Mouse (Mus musculus): ENCODE measurements at regions not wholly inside any gene's neighbourhood (a gene's known extent, or its start where the extent isn't known, plus 50 kb on each side); places are given as distances from the start of the nearest gene placed in this dataset.

GRCm38 (mm10) chr16:24192013-24192412 lies 201.3 kb upstream of the Lpp start:
- intact Hi-C loops (cut with DNase I): no loop called here
- DNase-seq: no peak

GRCm38 (mm10) chr16:24187131-24187530 lies 198.5 kb upstream of the Bcl6 start:
- no peak for DNase-seq
- intact Hi-C loops (cut with DNase I): loop anchor here (10.0 kb wide), 1 partner anchor 298 kb away; no protein-coding TSS in a partner anchor

GRCm38 (mm10) chr16:24185989-24186388 lies 197.3 kb upstream of the Bcl6 start:
- DNase-seq: no peak
- intact Hi-C loops (cut with DNase I): loop anchor here (10.0 kb wide), 1 partner anchor 299 kb away; no protein-coding TSS in a partner anchor

- no peak for DNase-seq
- intact Hi-C loops (cut with DNase I): loop anchor here (5.0 to 10.0 kb wide), 2 partner anchors 193 to 300 kb away; no protein-coding TSS in a partner anchor
Measured at GRCm38 (mm10) chr16:24184846-24185245, 196.2 kb upstream of the Bcl6 start.

- intact Hi-C loops (cut with DNase I): loop anchor here (5.0 to 10.0 kb wide), 2 partner anchors 191 to 302 kb away; no protein-coding TSS in a partner anchor
Measured at GRCm38 (mm10) chr16:24183216-24183615, 194.6 kb upstream of the Bcl6 start.

GRCm38 (mm10) chr16:24181388-24181787 lies 192.7 kb upstream of the Bcl6 start:
- no peak for DNase-seq
- intact Hi-C loops (cut with DNase I): loop anchor here (5.0 to 10.0 kb wide), 2 partner anchors 189 to 303 kb away; no protein-coding TSS in a partner anchor

More at GRCm38 (mm10) chr16:24183216-24183615, 194.6 kb upstream of the Bcl6 start:
- DNase-seq: peak; percentile 74 to 80

GRCm38 (mm10) chr16:24180666-24181065 lies 192.0 kb upstream of the Bcl6 start:
- DNase-seq: no peak
- intact Hi-C loops (cut with DNase I): loop anchor here (5.0 to 10.0 kb wide), 2 partner anchors 188 to 304 kb away; no protein-coding TSS in a partner anchor

GRCm38 (mm10) chr16:24177564-24177963 lies 188.9 kb upstream of the Bcl6 start:
- intact Hi-C loops (cut with DNase I): loop anchor here (5.0 kb wide), 1 partner anchor 115 kb away; no protein-coding TSS in a partner anchor
- no peak for DNase-seq

- intact Hi-C loops (cut with DNase I): loop anchor here (5.0 kb wide), 1 partner anchor 115 kb away; no protein-coding TSS in a partner anchor
- no peak for DNase-seq
Measured at GRCm38 (mm10) chr16:24177131-24177530, 188.5 kb upstream of the Bcl6 start.

GRCm38 (mm10) chr16:24176057-24176456 lies 187.4 kb upstream of the Bcl6 start:
- DNase-seq: peak in 1 of 2 experiments; percentile 31
- intact Hi-C loops (cut with DNase I): loop anchor here (5.0 kb wide), 1 partner anchor 114 kb away; no protein-coding TSS in a partner anchor

- DNase-seq: no peak
- intact Hi-C loops (cut with DNase I): loop anchor here (5.0 kb wide), 1 partner anchor 113 kb away; no protein-coding TSS in a partner anchor
Measured at GRCm38 (mm10) chr16:24175235-24175760, 186.6 kb upstream of the Bcl6 start.

- intact Hi-C loops (cut with DNase I): no loop called here
Measured at GRCm38 (mm10) chr16:24174595-24174994, 185.9 kb upstream of the Bcl6 start.

GRCm38 (mm10) chr16:24173783-24174518 lies 185.3 kb upstream of the Bcl6 start:
- DNase-seq: no peak
- intact Hi-C loops (cut with DNase I): no loop called here

More at GRCm38 (mm10) chr16:24174595-24174994, 185.9 kb upstream of the Bcl6 start:
- no peak for DNase-seq

- DNase-seq: no peak
- intact Hi-C loops (cut with DNase I): no loop called here
Measured at GRCm38 (mm10) chr16:24172653-24173052, 184.0 kb upstream of the Bcl6 start.

GRCm38 (mm10) chr16:24172065-24172464 lies 183.4 kb upstream of the Bcl6 start:
- intact Hi-C loops (cut with DNase I): no loop called here
- DNase-seq: no peak

GRCm38 (mm10) chr16:24171161-24171560 lies 182.5 kb upstream of the Bcl6 start:
- DNase-seq: no peak
- intact Hi-C loops (cut with DNase I): no loop called here

- intact Hi-C loops (cut with DNase I): no loop called here
- DNase-seq: no peak
Measured at GRCm38 (mm10) chr16:24166496-24166895, 177.8 kb upstream of the Bcl6 start.

- DNase-seq: no peak
- intact Hi-C loops (cut with DNase I): no loop called here
Measured at GRCm38 (mm10) chr16:24165461-24166081, 176.9 kb upstream of the Bcl6 start.

- DNase-seq: no peak
- intact Hi-C loops (cut with DNase I): no loop called here
Measured at GRCm38 (mm10) chr16:24160705-24161285, 172.1 kb upstream of the Bcl6 start.

GRCm38 (mm10) chr16:24159336-24159735 lies 170.7 kb upstream of the Bcl6 start:
- DNase-seq: no peak
- intact Hi-C loops (cut with DNase I): no loop called here

- no peak for DNase-seq
- intact Hi-C loops (cut with DNase I): no loop called here
Measured at GRCm38 (mm10) chr16:24157753-24158152, 169.1 kb upstream of the Bcl6 start.

Data from heart, postnatal 14 days (tissue).